Mouse (Mus musculus): Measurements from ENCODE around the gene Maml1. TPM values are rescaled to one million over a fixed set of nuclear protein-coding genes. Genes with fewer than 3 reads are reported as not detected.

Maml1 gene
- total RNA-seq, 2 experiments from 2014 or later = 14.7 to 17.8 TPM

DNA sequence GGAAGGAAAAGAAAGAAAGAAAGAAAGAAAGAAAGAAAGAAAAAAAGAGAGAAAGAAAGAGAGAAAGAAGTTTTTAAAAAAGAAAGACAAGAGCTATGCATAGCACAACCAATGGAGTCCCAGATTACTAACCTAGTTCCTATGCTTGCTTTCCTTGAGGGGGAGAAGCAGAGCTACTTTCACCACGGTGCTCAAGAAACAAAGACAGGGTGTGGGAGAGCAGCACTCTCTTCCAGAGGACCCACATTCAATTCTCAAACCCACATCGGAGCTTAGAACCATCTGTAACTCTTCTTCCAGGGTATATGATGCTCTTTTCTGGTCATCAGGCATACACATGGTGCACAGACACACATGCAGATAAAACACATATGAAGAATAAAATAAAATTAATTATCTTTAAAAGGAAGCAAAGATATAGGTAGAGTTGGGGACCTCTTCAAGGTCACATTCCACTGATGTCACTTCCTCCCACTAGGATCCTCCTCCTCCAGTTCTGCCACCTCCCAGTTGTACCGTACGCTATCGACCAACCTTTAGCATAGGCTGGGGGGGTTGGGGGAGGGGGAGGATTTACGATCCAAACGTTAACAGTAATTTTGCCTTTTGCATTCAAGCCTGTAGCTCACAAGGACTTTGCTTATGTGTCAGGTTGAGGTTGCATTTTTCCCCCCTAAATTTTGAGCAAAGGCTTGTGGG lies 43.5 kb downstream of the Maml1 start:
- no peak for DNase-seq
- intact Hi-C loops (cut with DNase I) = no loop called here

- intact Hi-C loops (cut with DNase I) = no loop called here
- no peak for DNase-seq
Observed at GRCm38 (mm10) chr11:50245269-50245668, 46.8 kb downstream of the Maml1 start.

- intact Hi-C loops (cut with DNase I) = no loop called here
- no peak for DNase-seq
Observed at GRCm38 (mm10) chr11:50243926-50244325, 48.2 kb downstream of the Maml1 start.

- peak in 1 of 2 experiments; percentile 15 for DNase-seq
- intact Hi-C loops (cut with DNase I) = no loop called here
Observed at GRCm38 (mm10) chr11:50240235-50240911, 51.7 kb downstream of the Maml1 start.

DNA sequence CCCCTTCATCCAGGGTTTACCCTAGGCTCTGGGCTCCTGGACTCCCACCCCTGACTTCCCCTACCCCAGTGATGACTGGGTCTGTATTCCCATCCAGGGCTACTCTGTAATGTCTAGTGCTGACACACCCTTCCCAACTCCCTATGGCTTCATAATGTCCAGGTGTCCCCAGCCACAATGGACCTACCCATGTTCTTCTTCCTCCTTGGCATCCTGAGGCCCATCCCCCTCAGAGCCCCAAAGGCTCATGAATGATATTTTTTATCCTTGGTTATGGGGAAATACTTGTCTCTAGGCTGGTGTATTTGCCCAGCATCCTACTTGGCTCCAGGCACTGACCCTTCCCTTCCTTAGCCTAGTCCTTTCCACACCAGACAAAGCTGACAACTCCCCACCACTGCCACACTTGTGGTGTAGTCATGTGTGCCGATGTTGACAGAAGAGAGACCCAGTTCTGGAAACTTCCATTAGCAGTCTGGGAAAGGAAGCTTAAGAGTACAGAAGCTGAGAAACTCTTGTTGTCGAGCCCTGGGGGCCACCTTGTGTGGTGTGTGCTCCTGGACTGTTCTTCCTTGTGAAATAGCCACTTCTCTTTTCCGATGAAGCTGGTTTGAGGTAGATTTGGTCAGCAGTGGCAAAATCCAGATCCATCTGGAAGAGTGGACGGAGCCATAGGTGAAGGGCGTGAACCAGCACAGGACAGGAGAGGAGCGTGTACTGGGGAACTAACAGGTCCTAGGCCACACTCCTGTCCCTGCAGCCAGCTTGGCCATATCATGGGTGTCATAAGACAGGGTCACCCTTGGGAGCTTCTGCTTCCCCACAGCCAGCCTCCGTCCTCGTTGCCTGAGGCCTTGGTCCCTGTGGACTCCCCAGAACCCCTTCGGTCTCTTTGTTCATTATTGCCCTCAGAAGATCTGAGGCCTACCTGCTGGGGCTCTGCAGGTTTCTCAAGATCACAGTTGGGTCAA lies 53.0 kb downstream of the Maml1 start:
- intact Hi-C loops (cut with DNase I) = no loop called here
- DNase-seq = no peak

DNA sequence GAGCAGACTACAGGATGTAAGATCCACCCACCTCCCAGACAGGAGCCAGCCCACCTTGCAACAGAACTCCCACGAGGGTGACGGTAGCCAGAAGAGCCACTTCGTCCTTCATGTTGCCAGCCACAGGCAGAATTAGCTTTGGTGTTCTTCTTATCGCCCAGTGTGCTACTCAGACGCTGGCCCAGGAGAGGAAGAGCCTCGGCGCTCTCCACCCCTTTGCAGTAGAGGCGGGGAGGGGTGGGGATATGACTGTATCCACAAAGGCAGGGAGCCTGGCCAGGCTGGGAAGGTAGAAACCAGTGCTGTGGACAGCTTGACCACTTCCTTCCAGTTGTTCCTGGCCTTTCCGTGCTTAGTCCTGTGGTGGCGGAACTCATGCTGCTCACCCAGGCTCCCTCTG lies 53.8 kb downstream of the Maml1 start, which contains the start of gene Ltc4s:
Ltc4s (minus strand) TSS at position 293 of the 400 bp plus-strand sequence.
- no peak for DNase-seq
- intact Hi-C loops (cut with DNase I) = no loop called here

DNA sequence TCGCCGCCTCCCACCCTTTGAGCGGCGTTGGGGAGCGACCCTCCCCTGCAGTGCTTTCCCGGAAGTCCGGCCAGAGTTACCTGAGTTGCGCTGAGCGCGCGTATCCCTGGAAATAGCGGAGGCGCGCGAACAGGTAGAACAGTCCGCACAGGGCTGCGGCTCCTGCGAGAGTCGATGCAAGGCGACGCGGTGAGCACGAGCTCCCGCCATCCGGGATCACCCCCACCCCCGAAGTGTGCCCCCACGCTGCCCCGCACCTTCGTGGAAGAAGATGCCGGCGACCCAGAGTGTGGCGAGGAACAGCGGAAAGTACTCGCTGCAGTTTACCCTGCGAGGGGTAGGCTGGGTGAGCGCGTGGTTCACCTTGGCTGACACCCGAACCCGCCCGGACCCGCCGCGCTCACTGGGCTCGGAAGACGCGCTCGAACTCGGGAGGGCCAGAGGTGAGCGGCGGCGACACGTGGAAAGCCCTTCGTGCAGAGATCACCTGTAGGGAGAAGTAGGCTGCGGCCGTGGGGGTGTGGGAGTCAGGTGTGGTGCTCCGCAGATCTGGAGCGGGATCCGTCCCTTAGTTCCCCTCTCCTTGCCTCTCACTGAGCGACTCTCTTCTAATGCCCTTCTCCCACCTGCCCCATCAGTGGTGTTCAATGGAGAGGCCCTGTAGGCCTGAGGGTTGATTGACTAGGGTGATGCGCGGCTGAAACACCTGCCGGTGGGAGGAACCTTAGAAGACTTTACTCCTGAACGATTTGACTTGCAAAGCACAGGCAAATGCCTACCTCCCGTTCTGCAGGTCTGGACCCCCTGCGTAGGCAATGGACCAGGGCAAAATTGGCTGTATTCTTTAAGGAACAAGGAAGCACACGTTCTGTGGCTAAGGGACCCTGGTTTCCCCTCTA lies 54.9 kb downstream of the Maml1 start:
- DNase-seq = no peak
- intact Hi-C loops (cut with DNase I) = loop anchor here (2.0 kb wide), 2 partner anchors 56 to 128 kb away; partner anchors contain the start of gene Maml1

DNA sequence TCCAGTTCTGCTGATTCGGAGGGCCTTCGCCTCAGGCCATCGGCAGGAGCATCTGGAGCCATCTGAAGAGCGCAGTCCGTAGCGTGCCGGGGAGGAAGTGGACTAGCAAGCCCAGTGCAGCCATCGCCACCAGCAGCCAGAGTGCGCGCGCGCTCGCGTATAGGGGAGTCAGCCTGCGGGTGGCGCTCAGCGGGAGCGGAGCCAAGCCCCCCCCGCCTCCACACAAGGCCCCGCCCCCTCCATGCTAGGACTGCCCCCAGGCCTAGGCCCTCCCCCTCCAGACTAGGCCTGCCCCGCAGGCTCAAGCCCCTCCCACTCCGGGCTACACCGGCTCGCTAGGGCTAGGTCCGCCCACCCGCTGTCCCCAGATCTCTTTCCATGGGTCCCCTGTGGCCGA lies 55.6 kb downstream of the Maml1 start:
- intact Hi-C loops (cut with DNase I) = loop anchor here (2.0 kb wide), 2 partner anchors 56 to 128 kb away; partner anchors contain the start of gene Maml1
- peak; percentile 91 to 92 for DNase-seq

GRCm38 (mm10) chr11:50234606-50235005 lies 57.5 kb downstream of the Maml1 start:
- no peak for DNase-seq
- intact Hi-C loops (cut with DNase I) = loop anchor here (5.0 kb wide), 1 partner anchor 247 kb away; no protein-coding TSS in a partner anchor

- no peak for DNase-seq
- intact Hi-C loops (cut with DNase I) = loop anchor here (2.0 to 5.0 kb wide), 2 partner anchors 71 to 247 kb away; no protein-coding TSS in a partner anchor
Observed at GRCm38 (mm10) chr11:50233993-50234392, 58.1 kb downstream of the Maml1 start.

GRCm38 (mm10) chr11:50233022-50233421 lies 59.1 kb downstream of the Maml1 start:
- intact Hi-C loops (cut with DNase I) = loop anchor here (2.0 to 5.0 kb wide), 2 partner anchors 70 to 246 kb away; no protein-coding TSS in a partner anchor
- no peak for DNase-seq

DNA sequence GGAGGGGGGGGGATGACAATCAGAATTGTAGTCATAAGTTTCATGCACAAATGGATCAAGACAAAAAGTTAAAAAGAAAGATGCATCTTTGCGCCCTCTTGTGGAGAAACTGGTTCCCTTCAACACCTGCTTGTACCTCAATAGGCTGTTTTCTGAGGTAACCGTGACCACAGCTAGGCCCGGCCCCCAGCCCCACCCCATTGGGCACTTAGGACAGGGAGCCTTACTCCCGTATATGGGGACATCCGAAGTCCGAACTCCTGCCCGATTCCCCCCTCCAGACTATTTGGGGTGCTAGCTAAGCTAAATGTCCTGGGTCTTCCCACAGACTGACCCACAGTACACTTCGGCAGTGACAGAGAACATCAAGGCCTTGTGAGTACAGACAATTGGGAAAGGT lies 60.7 kb downstream of the Maml1 start:
- DNase-seq = peak in 1 of 2 experiments; percentile 51
- intact Hi-C loops (cut with DNase I) = loop anchor here (5.0 kb wide), 1 partner anchor 244 kb away; no protein-coding TSS in a partner anchor

- intact Hi-C loops (cut with DNase I) = loop anchor here (5.0 kb wide), 1 partner anchor 243 kb away; no protein-coding TSS in a partner anchor
- no peak for DNase-seq
Observed at GRCm38 (mm10) chr11:50230481-50231304, 61.4 kb downstream of the Maml1 start.

- peak in 1 of 2 experiments; percentile 56 for DNase-seq
- intact Hi-C loops (cut with DNase I) = loop anchor here (5.0 kb wide), 1 partner anchor 52 kb away; no protein-coding TSS in a partner anchor
Observed at GRCm38 (mm10) chr11:50229252-50229910, 62.7 kb downstream of the Maml1 start.

DNA sequence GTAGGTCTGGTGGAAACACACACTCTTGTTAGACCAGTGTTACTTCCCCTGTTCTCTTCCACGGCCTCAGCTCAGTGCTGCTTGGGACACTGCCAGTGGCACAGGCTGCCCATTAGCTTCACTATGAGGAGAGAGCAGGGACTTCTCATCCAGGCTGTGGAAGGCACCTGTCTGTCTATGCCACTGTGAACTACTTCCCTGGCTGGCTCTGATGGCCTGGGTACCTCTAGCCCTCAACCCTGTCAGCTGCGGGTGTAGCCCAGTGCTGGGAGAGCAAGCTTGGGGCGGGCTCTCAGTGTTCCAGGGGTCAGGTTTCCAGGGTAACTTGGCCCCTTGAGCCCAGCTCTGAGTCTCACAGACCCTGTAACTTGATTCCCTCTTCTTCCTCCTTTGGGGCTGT lies 63.3 kb downstream of the Maml1 start:
- no peak for DNase-seq
- intact Hi-C loops (cut with DNase I) = loop anchor here (5.0 kb wide), 1 partner anchor 51 kb away; no protein-coding TSS in a partner anchor

DNA sequence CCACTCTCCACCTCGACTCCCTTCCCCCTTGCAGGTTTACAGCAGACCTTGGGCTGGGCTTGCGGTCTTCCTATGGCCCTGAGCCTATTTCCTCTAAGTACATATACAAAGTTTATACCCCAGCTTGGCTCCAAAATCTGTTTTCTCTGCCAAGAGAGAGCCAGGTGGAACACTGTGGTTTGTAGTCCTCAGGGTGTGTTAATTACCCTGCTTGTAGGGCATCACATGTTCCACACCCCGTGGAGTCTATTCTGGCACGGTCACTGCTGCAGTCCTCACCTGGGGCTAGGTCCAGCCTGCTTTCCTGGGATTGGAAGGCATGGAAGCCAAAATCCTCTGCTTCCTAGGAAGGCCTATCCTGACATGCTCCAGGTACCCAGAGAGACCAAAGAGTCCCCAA lies 64.4 kb downstream of the Maml1 start:
- intact Hi-C loops (cut with DNase I) = loop anchor here (5.0 kb wide), 1 partner anchor 50 kb away; no protein-coding TSS in a partner anchor
- no peak for DNase-seq

GRCm38 (mm10) chr11:50227226-50227625 lies 64.9 kb downstream of the Maml1 start:
- intact Hi-C loops (cut with DNase I) = loop anchor here (5.0 kb wide), 1 partner anchor 50 kb away; no protein-coding TSS in a partner anchor

More at GRCm38 (mm10) chr11:50227226-50227625, 64.9 kb downstream of the Maml1 start:
- no peak for DNase-seq

Data from heart, postnatal 14 days (tissue).